Mouse (Mus musculus) E14TG2a.4 (cell line): Measurements from ENCODE around the gene Actn1.

Experiments
- CTCF ChIP-seq: conservative IDR thresholded peaks from 2 replicates; pipeline ENCODE4 v1.5.1; 2014; ENCODE audit warnings: low read length
- NANOG ChIP-seq: IDR thresholded peaks from 2 replicates; pipeline ENCODE4 v1.6.1; 2014; ENCODE audit warnings: borderline replicate concordance, low read length, mixed read lengths

DNA sequence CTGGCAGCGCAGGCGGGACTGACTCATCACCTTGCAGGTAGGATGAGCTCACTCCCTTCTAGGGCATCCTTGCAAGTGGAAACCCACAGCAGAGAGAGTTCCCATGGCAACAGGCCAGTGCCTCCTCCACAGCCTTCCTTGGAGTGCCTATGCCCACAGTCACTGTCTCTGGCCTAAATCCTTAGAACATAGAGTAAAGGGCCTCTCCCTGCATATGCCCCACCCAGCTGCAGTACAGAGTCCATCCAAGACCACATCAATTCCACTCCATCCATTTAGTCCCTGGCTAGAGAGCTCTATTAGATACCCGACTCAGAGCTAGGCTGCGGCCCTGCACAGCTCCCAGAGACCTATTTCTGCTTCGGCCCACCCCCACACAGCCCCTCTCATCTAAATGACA is 20.7 kb downstream of the Actn1 start:
- TF ChIP-seq CTCF (no peak), NANOG (no peak)
